Mouse (Mus musculus) lung, postnatal 0 days (tissue): ENCODE measurements at regions not wholly inside any gene's neighbourhood (a gene's known extent, or its start where the extent isn't known, plus 50 kb on each side); places are given as distances from the start of the nearest gene placed in this dataset.

ENCODE experiments used
- CTCF ChIP-seq: IDR thresholded peaks from 2 replicates; pipeline ENCODE4 v1.5.1; 2016; ENCODE audit warnings: antibody characterized with exemption, mild to moderate bottlenecking
- EP300 ChIP-seq: IDR thresholded peaks from 2 replicates; pipeline ENCODE4 v1.6.1; 2016; ENCODE audit warnings: antibody characterized with exemption, mild to moderate bottlenecking, control low read depth

DNA sequence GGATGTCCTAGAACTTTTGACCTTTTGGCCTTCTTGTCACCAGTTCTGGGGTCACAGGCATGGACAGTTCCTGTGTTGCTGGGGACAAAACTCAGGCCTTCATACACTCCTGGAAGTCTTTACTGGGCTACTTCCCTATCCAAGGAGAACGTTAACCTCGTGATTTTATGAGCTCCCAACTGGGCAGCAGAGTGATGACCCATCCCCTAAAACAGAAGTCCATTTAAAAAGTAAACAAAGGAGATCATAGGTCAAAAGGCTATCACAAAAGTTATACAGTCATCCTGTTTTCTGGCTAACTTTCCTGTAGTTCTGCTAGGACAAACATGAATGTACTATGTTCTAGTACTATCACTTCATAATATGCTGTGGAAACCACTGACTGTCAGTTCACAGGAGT, 140.5 kb downstream of the Ifng start:
- TF ChIP-seq CTCF (no peak), EP300 (no peak)
